8 mouse cellular contexts compared by ENCODE assay signal in the genomic region with DNA sequence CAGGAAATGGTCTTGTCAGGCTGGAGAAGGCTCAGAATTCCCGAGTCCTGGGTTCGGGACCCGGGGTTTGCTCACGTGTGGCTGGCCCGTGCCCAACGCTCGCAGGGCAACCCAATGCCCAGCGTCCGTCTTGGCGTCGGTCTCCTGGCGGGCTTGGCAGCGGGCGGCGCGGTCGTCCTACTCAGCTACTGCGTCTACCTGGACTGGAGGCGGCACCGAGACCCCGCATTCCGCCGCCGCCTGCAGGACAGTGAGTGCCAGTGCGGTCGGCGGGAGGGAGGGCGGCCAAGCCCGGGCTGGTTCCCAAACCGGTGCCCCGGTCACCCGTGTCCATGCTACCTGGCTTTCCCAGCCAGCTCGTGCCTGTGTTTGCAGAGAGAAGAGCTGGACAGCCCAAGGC. TPM values are rescaled to one million over a fixed set of nuclear protein-coding genes. Genes with fewer than 3 reads are reported as not detected.
A peak's percentile ranks its signal among the peaks of the same experiment; 100 is the strongest.
DNase-seq lines count a peak whose midpoint lies in the region; ATAC-seq lines count a peak whose summit lies in the region.

A gene (plus strand): TSS at position 98 of the 400 bp plus-strand sequence.

- H3K4me3 ChIP-seq in heart, embryonic 10.5 days, result peak within 1 kb of the TSS; percentile 54
- H3K4me3 ChIP-seq in lung, embryonic 15.5 days, result peak within 1 kb of the TSS; percentile 12; the same call in 1 of the 2 replicates

- H3K4me2 ChIP-seq in lung, embryonic 15.5 days, result peak within 1 kb of the TSS; percentile 52

- H3K9ac ChIP-seq in lung, embryonic 15.5 days, result no peak within 1 kb of the TSS

- H3K27ac ChIP-seq in heart, embryonic 10.5 days, result peak within 1 kb of the TSS; percentile 70
- H3K27ac ChIP-seq in lung, embryonic 15.5 days, result no peak within 1 kb of the TSS

- no peaks in the 10 kb centered on the region for H3K9me3 ChIP-seq in heart, embryonic 10.5 days
- H3K9me3 ChIP-seq in lung, embryonic 15.5 days, result no peaks in the 10 kb centered on the region

- no peaks in the 10 kb centered on the region for H3K36me3 ChIP-seq in heart, embryonic 10.5 days
- no peaks in the 10 kb centered on the region for H3K36me3 ChIP-seq in lung, embryonic 15.5 days

- ATAC-seq in CD4-positive, CD25-positive, alpha-beta regulatory T cell, adult 4 months, result no peak
- peak; percentile 32; the same call in 1 of the 2 replicates for ATAC-seq in lung, embryonic 15.5 days (ENCODE audit: borderline replicate concordance, extremely low read depth, low FRiP score, low TSS enrichment)

- H3K4me1 ChIP-seq in heart, embryonic 10.5 days, result peaks cover 24% of the 10 kb centered on the region
- H3K4me1 ChIP-seq in lung, embryonic 15.5 days, result peaks cover 17% of the 10 kb centered on the region

- peak; percentile 11 for DNase-seq in CD4-positive, CD25-positive, alpha-beta regulatory T cell, adult 2 months (ENCODE audit: low read depth, low spot score)
- peak; percentile 32 for DNase-seq in cerebellum, adult 9-10 months
- no peak for DNase-seq in heart, embryonic 10.5 days (ENCODE audit: low spot score)
- DNase-seq in kidney, adult 8-10 months, result peak; percentile 64 to 68
- peak; percentile 37 for DNase-seq in retina, embryonic 14.5 days (ENCODE audit: low spot score)
- no peak for DNase-seq in right cerebral cortex, postnatal 25 days

- WGBS in heart, embryonic 10.5 days, result 6% methylated on average over 33 of the region's 33 CpGs
- WGBS in lung, embryonic 15.5 days, result 11% methylated on average over 33 of the region's 33 CpGs

- no peaks in the 10 kb centered on the region for H3K27me3 ChIP-seq in heart, embryonic 10.5 days (ENCODE audit: insufficient read depth, poor library complexity, severe bottlenecking)
- no peaks in the 10 kb centered on the region for H3K27me3 ChIP-seq in lung, embryonic 15.5 days

RNA-seq across cellular contexts. Expression of the gene that starts here (rescaled TPM):
- polyA plus RNA-seq in CD4-positive, CD25-positive, alpha-beta regulatory T cell, adult 4 months (2017; shearing (Covaris generic)), result not detected
- 0.26 and 0.64 TPM in 2 replicates for polyA plus RNA-seq in heart, embryonic 10.5 days (2016; fragmentation: Nextera tagmentation; extraction: Ambion mirVana)
- 0.40 and 0.65 TPM in 2 replicates for polyA plus RNA-seq in lung, embryonic 15.5 days (2015; fragmentation: Nextera tagmentation; extraction: Ambion mirVana)

Comparison
In these comparisons a context has a peak if more than half of its experiments do, and no peak if none do; other contexts are left out.
1. Peak in ATAC-seq, H3K4me3 ChIP-seq and H3K4me2 ChIP-seq in lung, embryonic 15.5 days; RNA of the gene not detected or under 1 TPM.
2. DNase-seq: peak in CD4-positive, CD25-positive, alpha-beta regulatory T cell, adult 2 months (single experiment), cerebellum, adult 9-10 months (single experiment), kidney, adult 8-10 months (2 of 2) and retina, embryonic 14.5 days (single experiment); none in heart, embryonic 10.5 days (single experiment) and right cerebral cortex, postnatal 25 days (single experiment).